Mouse (Mus musculus) embryonic fibroblast, embryonic 13.5 days (primary cell): ENCODE results near the gene Gm1110.

Source experiments
- CTCF ChIP-seq: IDR thresholded peaks from 2 replicates; pipeline ENCODE4 v1.5.1; 2011; ENCODE audit warnings: mild to moderate bottlenecking, control low read depth, low read length, moderate library complexity, borderline replicate concordance; ENCODE audit not compliant: insufficient read depth
- POLR2A ChIP-seq: IDR thresholded peaks from 2 replicates; pipeline ENCODE4 v1.6.1; 2011; ENCODE audit warnings: low read depth, mild to moderate bottlenecking, control low read depth, low read length, moderate library complexity

DNA sequence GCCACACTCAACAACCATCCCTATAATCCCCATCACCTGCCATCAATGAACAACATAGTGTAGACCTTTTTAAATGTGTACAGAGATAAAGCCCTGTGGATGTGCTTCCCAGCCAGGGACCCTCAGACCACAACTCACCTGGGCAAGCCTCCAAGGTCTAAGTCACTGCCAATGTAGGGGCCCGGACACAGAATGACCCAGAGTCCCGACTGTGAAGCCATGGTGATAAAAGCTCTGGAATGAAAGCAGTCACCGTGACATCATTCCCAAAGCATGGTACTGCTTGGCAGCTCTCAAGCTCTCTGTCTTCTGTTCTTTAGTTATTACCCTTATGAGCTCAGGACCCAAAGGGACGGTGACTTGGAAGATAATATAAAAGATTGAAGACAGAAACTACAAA, 9.8 kb downstream of the Gm1110 start:
- TF ChIP-seq CTCF (no peak), POLR2A (no peak)
